Mouse (Mus musculus) right cerebral cortex, adult 18-20 months (tissue): ENCODE results near the gene Rad54l2.

Experiments
- DNase-seq: peaks from one replicate; pipeline ENCODE4 v3.0.0; 2022; ENCODE audit warnings: mixed read lengths

Gene Rad54l2

GRCm38 (mm10) chr9:106739962-106740361 lies 49.0 kb downstream of the Rad54l2 start:
- no peak for DNase-seq

GRCm38 (mm10) chr9:106739056-106739455 lies 49.9 kb downstream of the Rad54l2 start:
- DNase-seq = no peak

GRCm38 (mm10) chr9:106738199-106738985 lies 50.6 kb downstream of the Rad54l2 start:
- no peak for DNase-seq

- DNase-seq = no peak
These were observed 55.3 kb downstream of the Rad54l2 start for GRCm38 (mm10) chr9:106733690-106734089.

- no peak for DNase-seq
These were observed 59.6 kb downstream of the Rad54l2 start for GRCm38 (mm10) chr9:106729416-106729815.

- DNase-seq = no peak
These were observed 62.1 kb downstream of the Rad54l2 start for GRCm38 (mm10) chr9:106726891-106727290.

- DNase-seq = no peak
These were observed 63.6 kb downstream of the Rad54l2 start for GRCm38 (mm10) chr9:106725435-106725834.

- no peak for DNase-seq
These were observed 64.1 kb downstream of the Rad54l2 start for GRCm38 (mm10) chr9:106724864-106725263.

GRCm38 (mm10) chr9:106716729-106717128 lies 72.3 kb downstream of the Rad54l2 start:
- no peak for DNase-seq

GRCm38 (mm10) chr9:106716232-106716631 lies 72.8 kb downstream of the Rad54l2 start:
- no peak for DNase-seq

GRCm38 (mm10) chr9:106712470-106712869 lies 76.5 kb downstream of the Rad54l2 start:
- DNase-seq = no peak

- DNase-seq = no peak
These were observed 96.0 kb downstream of the Rad54l2 start for GRCm38 (mm10) chr9:106692973-106693481.

GRCm38 (mm10) chr9:106688834-106689233 lies 100.2 kb downstream of the Rad54l2 start:
- no peak for DNase-seq

- DNase-seq = peak; percentile 70
These were observed 101.9 kb downstream of the Rad54l2 start for GRCm38 (mm10) chr9:106686983-106687650.

- DNase-seq = peak; percentile 94
These were observed 103.5 kb downstream of the Rad54l2 start, which contains the start of gene Tex264 for GRCm38 (mm10) chr9:106685249-106686101. TSS of gene Tex264 (minus strand) at chr9:106685927.

- DNase-seq = no peak
These were observed 104.1 kb downstream of the Rad54l2 start for GRCm38 (mm10) chr9:106684918-106685248.

GRCm38 (mm10) chr9:106684093-106684872 lies 104.7 kb downstream of the Rad54l2 start:
- no peak for DNase-seq

- DNase-seq = peak; percentile 74
These were observed 108.0 kb downstream of the Rad54l2 start for GRCm38 (mm10) chr9:106681026-106681425.

- no peak for DNase-seq
These were observed 110.8 kb downstream of the Rad54l2 start for GRCm38 (mm10) chr9:106678242-106678641.

GRCm38 (mm10) chr9:106677702-106678101 lies 111.3 kb downstream of the Rad54l2 start:
- DNase-seq = no peak

GRCm38 (mm10) chr9:106676571-106676970 lies 112.4 kb downstream of the Rad54l2 start:
- no peak for DNase-seq

GRCm38 (mm10) chr9:106675965-106676364 lies 113.0 kb downstream of the Rad54l2 start:
- peak; percentile 76 for DNase-seq
